Mouse (Mus musculus): ENCODE measurements around the gene Inpp4b.
"Not testable (repeated sequence)": the region's sequence is repeated elsewhere in the genome, so short reads cannot be mapped to it uniquely, and the experiment has no call there.

Gene Inpp4b

DNA sequence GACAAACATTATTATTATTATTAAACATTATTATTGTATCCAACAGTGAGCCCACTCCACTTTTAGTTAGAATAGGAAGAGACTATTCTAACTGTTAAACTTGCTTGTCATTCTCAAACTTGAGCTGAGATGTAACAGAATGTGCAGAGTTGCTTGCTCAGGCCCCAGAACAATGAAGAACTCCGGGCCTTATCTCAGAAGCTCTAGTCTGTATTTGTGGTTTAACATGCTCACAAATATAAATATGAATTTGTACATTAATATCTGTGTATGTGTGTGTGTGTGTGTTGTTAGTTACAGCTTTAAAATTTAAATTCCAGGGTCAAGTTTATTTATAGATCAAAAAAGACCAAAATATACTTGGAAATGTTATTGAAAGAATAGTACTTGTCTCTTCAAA is 435.3 kb downstream of the Inpp4b start:
- no peak for DNase-seq (ENCODE audit: low spot score in 2 of 2)

DNA sequence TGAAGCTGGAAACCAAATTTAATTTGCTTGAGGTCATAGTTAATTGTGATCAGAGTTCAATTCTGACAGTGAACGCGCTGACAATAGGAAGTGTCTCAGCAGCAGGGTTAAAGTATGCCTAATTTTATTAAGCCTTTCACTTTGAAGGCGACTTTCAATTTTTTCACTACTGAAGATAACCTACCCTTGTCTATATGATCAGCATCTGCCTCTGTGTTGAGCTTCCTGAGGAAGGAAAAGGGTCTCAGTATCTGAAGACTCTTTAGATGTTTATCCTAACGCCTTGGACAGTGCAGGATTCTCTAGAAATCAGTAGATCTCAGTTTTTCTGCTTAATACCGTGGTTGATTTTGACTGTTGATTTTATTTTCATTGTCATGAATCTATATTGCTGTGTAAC is 437.1 kb downstream of the Inpp4b start:
- no peak for DNase-seq (ENCODE audit: low spot score in 2 of 2)

DNA sequence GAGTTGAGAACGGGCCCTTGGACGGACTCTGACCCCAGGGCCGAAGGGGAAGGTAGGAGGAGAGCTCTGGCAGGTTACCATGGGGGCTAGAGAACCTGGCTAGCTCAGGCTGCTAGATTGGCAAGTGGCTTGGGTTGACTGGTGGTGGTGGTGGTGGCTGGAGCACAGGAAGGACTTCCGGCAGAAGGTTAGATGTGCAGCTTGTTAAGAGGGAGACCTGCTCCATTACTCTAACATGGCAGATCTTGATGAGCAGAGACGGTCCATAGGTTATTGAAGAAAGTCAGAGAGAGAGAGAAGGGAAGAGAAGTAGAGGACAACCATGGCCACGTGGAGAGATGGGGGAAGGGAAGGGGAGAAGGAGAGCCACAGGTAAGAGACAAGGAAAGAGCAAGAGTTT is 437.8 kb downstream of the Inpp4b start:
- no peak for DNase-seq (ENCODE audit: low spot score in 2 of 2)

DNA sequence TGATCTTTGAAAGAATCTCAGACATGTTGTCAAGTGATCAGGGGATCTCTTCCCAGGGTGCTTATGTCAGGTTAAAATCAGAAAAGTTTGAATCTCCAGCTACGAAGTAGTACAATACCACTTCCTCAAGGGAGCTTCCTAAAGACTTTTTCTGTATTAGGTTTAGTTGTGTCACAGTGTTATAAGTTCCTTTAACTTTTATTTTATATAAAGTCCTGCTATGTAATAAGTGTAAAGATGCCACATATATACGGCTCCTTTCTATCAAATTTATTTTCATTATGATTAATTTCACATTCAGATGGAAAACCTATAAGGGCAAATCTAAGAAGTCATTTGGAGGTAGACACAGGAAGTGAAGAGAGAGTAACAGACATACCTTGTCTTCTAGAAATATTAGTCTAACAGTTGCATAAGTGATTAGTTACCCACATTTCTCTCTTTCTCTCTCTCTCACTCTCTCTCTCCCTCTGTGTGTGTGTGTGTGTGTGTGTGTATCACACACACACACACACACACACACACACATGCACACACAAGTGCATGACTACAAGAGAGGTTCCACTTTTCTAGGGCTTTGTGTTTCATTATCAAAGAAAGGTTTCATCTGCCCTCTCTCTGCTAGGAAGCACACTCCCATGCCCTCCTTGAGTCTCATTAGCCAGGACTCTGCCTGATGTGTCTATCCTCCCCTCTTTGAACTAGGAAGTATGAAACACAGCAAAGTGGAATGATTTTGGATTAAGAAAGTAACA is 438.7 kb downstream of the Inpp4b start:
- DNase-seq (ENCODE audit: low spot score in 2 of 2): no peak

DNA sequence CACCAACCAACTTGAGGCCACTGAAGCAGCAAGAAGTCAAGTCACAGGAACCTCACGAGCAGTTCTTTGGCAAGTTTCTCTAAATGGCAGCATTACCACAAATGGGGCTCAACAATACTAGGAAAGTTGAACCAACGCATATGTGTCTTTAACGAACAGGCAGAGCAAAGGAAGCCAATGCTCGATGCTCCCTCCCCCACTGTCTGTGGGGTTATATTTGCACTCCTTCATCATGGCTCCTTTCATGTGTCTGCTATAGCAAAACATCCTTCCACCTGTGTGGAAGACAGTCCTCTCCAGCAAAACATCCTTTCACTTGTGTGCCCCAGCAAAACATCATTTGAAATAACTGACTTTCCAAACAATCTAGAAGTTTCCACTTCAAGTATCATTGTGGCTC is 440.4 kb downstream of the Inpp4b start:
- DNase-seq (ENCODE audit: low spot score in 2 of 2): no peak

DNA sequence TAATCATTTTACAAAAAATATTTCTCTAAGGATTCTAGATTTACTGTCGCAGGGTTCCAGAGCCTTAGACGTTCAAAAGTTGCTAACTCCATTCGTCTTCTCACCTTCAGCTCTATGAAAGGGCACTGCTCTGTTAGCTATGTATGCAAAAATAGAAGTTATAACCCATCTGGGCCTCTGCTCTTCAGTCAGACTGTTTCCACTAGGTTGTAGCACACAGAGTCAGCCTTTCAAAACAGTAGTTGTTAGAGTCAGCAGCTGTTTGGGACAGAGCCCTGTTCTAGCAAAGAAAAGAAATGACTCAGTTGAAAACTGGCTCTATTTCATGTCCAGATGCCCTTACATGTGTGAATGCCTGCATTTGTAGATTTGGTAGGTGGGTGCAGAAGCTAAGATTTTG is 442.4 kb downstream of the Inpp4b start:
- DNase-seq (ENCODE audit: low spot score in 2 of 2): no peak

DNA sequence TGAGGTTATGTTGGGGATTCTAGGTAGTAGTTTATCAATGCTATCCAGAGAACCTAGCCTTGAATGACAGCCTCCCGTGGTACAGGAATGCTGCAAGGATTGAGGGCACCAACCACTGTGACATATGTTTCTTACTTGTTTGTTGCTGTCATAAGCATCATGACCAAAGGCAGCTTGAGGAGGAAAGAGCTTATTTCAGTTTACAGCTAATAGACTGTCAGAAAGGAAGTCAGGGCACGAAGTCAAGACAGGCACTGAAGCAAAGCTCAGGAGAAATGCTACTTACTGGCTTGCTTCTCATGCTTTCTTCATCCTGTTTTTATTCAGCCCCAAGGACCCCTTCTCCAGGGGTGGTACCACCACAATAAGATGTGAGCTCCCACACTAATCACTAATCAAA is 446.1 kb downstream of the Inpp4b start:
- no peak for DNase-seq (ENCODE audit: low spot score in 2 of 2)

DNA sequence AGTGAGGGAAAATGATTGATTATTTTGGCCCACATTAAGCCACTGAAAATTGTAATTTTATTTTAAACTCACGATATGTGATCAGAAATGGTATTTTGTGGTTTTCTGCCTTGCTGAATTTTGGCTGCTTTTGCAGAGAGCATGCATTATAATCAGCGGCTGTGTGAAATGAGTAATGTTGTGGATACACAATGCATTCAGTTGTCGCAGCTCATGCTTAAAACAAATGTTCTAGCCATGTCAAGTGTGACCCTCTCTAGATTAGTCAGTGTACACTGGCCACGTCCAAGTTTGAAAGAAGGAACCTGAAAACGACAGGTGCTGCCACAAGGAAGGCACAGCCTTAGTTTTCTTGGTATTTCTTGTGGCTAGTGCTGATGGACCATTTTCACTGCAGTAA is 450.3 kb downstream of the Inpp4b start:
- no peak for DNase-seq (ENCODE audit: low spot score in 2 of 2)

DNA sequence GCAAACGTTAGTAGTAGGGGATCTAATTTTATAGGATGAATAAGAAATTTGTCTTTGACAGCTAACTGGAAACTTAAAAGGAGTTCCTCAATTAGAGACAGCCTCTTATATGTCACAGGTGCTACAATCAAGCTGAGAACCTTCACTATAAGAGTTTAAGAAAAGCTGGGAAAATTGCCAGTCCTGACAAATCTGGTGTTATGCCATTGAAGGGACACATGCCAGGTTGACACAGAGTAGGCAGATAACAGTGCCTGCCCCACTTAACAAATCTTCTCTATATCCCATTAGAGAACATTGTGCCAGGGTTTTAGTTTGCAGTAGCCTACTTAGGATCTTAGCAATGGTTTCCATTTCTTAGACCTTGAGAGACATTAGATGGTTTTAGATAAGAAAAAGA is 456.1 kb downstream of the Inpp4b start:
- DNase-seq (ENCODE audit: low spot score in 2 of 2): no peak

DNA sequence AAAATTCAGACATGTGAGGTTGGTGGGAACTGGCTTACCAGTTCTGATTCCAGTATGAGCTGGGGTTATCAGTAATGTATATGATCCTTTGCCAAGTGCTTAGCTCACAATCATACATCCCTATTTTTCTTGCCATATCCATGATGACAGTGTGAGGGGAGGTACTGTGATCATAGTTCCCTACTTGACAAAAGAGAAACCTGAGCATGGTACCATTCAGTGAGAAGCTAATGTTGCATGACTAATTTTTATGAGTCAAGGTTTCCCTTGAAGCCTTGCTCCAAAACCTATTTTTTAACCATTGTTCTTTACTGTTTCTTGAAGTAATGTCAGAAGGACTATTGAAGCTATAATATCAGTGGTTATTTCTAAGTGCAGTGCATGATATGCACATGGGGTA is 458.4 kb downstream of the Inpp4b start:
- no peak for DNase-seq (ENCODE audit: low spot score in 2 of 2)

DNA sequence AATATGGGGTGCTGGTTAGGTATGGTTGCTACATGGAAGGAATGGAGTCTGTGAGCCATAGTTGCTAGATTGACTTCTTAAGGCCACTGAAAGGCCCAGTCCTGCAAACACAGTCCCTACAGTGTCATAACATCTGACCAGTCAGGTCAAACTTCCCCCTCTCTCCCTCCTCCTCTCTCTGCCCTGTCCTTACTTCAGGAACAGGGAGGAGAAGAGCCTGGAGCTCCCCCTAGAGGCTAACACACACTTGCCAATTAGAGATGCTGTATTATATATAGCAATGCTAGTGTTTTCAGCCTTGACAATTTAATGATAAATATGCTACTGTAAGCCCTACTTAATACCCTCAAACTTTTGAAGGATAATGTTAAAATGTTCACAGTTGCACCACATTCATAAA is 464.4 kb downstream of the Inpp4b start:
- DNase-seq (ENCODE audit: low spot score in 2 of 2): peak; percentile 4 to 46

DNA sequence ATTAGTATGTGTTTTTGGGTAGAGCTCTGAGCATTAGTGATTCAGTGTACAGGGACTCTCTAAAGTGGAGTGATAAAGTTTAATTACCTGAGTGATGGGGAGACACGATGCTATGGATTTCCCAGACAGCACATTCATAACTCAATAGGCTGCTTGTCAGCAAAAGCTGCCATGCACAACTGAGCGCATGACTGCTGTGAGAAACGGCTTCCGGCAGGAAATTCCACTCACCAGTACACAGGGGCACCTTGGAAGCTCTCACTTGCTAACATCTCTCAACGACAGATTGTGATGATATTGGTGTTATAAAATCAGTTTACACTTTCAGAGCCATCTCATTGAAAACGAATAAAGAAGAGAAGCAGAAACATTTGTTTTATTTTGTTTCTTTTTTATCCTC is 465.2 kb downstream of the Inpp4b start:
- DNase-seq (ENCODE audit: low spot score in 2 of 2): no peak

DNA sequence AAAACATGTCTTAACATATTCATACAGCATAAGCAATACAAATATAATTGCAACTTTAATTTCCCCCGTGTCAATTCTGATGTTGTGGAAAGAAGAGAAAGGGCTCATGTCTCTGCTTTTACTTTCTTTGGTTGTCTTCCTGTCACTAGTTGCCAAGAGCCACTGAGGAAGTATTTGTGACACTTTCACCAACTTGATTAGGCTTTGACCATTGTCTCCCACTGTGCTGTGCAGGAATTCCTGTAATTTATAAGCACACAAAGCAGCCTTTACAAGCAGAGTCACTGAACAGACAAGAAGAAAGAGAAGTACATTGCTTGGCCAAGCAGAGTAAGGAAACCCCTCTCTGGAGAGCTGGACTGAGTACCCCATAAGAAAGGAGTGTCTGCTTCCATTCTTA is 466.1 kb downstream of the Inpp4b start:
- no peak for DNase-seq (ENCODE audit: low spot score in 2 of 2)

DNA sequence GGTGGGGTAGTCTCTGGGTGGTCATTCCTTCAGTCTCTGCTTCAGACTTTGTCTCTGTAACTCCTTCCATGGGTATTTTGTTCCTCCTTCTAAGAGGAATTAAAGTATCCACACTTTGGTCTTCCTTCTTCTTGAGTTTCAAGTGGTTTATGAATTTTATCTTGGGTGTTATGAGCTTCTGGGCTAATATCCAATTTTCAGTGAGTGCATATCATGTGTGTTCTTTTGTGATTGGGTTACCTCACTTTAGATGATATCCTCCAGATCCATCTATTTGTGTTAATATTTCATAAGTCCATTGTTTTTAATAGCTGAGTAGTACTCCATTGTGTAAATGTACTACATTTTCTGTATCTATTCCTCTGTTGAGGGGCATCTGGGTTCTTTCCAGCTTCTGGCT is 467.1 kb downstream of the Inpp4b start:
- DNase-seq (ENCODE audit: low spot score in 2 of 2): not testable (repeated sequence)

DNA sequence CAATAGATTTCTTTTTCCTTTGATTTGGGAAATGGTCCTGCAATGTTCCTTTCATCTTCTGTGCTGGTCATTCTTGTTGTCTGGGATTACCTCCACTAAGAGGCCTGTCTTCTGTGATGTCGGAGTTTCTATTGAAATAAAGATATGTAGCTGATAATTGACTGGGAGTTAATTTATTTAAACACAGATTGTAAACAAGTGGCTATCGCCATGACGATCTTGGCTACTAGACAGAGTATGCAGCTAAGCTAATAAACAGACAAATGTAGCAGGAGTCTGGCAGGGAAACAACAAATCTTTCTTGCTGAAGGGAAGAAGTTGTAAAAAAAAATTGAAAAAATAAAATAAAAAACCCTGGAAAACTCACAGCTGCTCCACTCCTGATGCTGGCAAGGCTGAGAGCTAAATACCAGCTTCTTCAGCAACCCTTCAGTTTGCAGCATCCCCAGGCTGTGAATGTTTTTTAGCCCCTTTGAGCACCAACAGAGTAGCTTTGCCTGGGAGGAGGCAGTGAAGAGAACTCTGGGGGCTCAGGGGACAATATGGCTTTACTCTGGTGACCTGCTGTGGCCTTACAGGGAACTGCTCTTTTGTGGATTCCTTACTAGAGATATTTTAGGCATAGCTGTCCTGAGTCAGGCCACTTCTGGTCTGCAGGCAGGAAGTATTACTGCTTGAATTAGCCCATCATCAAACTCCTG is 469.8 kb downstream of the Inpp4b start:
- peak in 1 of 2 experiments; percentile 7 for DNase-seq (ENCODE audit: low spot score in 2 of 2)

DNA sequence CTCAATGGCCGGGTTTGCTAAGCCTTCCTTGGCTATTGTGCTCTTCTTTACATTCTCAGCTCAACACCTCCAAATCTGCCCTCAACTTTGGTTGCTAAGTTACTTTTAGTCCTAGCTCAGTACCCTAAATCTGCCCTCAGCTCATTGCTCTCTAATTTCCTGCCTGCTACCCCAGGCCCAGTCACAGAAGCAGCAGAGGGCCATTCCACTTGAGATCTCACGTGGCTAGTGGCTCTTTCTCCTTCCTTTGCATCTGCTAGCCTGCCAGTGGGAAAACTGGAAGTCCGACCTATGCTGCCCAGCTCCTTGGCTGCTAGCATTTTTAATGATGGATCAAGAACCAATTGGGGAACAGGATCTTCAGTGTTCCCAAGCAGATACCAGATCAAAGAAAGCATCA is 472.4 kb downstream of the Inpp4b start:
- no peak for DNase-seq (ENCODE audit: low spot score in 2 of 2)

DNA sequence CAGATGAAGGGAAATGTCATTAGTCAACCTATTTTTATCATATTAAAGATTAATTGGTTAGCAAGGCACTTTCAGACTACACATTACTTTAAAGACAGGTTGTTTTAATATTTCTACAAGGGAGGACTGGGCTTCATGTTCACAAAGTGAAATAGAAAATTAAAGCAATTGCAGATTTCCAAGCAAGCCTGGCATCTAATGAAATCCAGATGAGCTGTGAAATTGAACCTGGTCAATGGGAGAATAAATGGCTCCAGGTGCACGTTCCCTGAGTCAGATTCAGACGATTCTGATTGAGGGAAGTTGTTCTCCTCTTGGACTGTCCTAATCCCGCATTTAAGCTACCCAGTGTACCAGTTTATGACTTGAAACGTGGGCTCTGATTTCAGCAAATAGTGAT is 473.2 kb downstream of the Inpp4b start:
- no peak for DNase-seq (ENCODE audit: low spot score in 2 of 2)

DNA sequence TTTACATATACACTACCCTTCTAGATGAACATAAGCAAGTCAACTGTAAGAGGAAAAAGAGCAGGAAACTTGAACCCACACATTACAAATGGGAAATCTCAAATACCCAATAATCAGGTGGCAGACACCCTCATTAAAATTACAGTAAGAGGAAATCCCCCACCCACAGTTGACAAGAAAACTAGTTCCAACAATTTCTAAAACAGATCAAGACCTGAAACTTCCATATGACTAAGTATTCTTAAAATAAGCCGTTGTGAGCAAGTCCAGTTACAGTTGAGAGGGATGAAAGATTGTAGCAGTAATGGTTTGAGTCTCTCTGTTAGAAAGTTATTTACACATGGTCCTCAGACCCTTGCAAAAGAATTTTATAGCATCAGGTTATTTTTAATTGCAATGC is 480.8 kb downstream of the Inpp4b start:
- DNase-seq (ENCODE audit: low spot score in 2 of 2): no peak

DNA sequence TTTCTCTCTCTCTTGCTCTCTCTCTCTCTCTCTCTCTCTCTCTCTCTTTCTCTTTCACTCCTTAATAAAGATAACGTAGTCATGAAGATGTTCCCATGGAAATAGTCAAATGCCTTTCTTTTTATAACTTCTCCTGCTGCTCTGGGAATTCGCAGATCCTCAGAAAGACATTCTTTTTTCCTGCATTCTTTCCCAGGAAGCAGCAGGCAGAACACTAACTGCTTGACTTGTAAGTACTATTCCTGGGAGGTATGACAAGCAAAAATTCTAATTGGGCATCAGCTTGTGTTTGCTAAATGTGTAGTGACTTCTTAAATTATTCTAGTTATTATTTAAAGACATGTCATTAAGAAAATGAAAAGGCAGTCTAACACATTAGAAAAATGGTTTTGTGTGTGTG is 482.6 kb downstream of the Inpp4b start:
- no peak for DNase-seq (ENCODE audit: low spot score in 2 of 2)

DNA sequence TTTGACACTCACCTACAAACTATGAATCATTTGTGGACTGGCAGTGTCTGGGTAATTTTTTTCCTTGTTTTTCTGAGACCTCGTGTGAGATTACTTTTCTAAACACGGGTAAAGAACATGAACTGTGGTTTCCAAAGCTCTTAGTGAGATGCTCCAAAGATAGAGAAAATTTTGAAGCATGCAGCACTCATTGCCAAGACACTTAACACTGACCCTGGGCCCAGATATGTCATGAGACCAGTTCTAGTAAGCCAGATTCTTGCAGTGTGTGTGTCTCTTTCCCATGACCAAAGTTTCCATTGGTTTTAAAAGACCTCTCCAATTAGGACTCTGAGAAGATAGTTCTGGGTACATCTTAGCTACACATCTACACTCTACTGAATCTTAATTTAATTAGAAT is 484.1 kb downstream of the Inpp4b start:
- DNase-seq (ENCODE audit: low spot score in 2 of 2): no peak

DNA sequence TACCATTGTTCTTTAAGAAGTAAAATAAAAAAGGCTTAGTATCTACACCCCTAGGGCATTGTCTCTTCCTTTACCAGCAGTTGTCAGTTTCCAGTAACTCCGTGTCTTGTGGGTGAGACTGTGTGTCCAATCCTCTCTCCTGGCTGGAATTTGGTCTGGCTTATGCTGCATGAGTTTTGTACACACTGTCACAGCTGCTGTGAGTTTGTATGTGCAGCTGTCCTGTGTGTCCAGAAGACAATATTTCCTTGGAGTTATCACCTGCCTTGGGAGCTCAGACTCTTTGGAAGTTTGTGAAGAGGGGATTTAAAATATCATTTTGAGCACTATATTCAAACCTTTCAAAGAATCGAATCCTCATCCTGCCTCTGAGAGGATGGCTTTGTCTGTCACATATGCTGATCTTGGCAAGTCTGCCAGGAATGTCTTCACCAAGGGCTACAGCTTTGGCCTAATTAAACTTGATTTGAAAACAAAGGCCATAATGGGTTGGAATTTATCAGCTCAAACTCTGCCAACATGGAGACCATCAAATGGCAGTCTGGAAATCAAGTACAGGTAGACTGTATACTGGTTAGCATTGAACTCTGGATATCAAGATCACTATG is 485.1 kb downstream of the Inpp4b start:
- no peak for DNase-seq (ENCODE audit: low spot score in 2 of 2)

DNA sequence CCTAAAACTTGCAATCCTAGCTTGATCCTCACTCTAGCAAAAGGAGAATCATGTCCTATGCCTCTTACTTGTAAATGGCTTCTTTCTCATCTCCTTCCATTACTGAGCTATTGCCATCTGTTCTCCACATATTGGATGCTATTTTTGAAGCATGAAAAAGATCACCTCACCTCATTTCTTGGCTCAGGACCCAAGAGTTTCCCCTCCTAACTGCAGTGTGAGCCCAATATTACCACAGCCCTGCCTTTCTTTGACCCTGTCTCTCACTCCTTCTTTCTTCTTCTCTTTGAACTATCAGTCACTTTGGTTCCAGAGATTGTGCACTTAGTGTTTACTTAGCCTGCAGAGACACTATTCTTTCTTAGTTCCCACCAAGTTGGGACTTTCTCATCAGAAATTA is 489.1 kb downstream of the Inpp4b start:
- no peak for DNase-seq (ENCODE audit: low spot score in 2 of 2)

DNA sequence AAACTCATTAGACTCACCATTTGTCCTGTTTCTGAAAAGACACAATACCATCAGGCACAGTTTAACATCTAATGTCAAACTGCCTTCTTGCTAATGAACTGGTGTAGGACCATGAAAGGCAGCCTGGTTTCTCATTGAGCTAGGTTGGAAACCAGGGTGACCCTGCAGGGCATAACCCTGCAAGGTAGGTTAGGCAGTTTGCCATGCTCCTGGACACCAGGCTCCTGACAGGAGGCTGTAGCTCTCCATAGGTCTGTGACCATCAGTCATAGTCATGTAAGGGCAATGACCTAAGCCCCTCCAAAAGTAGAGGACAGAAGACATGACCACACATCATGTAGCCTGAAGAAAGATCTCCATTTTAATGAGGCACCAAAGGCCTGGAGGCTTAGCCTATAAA is 491.5 kb downstream of the Inpp4b start:
- no peak for DNase-seq (ENCODE audit: low spot score in 2 of 2)

Data from left cerebral cortex, adult 9 months (tissue).